Mouse (Mus musculus) E14TG2a.4 (cell line): ENCODE measurements around the gene Actn4.
A peak's percentile ranks its signal among the peaks of the same experiment; 100 is the strongest.

Experiments
- H3K27me3 ChIP-seq: 2 replicates; pipeline ENCODE4 v1.6.1; 2014; ENCODE audit warnings: low read length, control low read depth; ENCODE audit not compliant: insufficient read depth
- H3K36me3 ChIP-seq: 2 replicates; pipeline ENCODE4 v1.6.1; 2014; ENCODE audit warnings: low read length, control low read depth; ENCODE audit not compliant: insufficient read depth
- H3K4me1 ChIP-seq: replicated peaks from 2 replicates; pipeline ENCODE4 v1.6.1; 2014; ENCODE audit warnings: low read depth, low read length, control low read depth
- H3K4me3 ChIP-seq: replicated peaks from 2 replicates; pipeline ENCODE4 v1.5.1; 2014; ENCODE audit warnings: mild to moderate bottlenecking, low read length
- H3K9me3 ChIP-seq: 2 replicates; pipeline ENCODE4 v1.6.1; 2014; ENCODE audit warnings: low read length, control low read depth
- CTCF ChIP-seq: conservative IDR thresholded peaks from 2 replicates; pipeline ENCODE4 v1.5.1; 2014; ENCODE audit warnings: low read length
- NANOG ChIP-seq: IDR thresholded peaks from 2 replicates; pipeline ENCODE4 v1.6.1; 2014; ENCODE audit warnings: borderline replicate concordance, low read length, mixed read lengths
- POU5F1 ChIP-seq: IDR thresholded peaks from 2 replicates; pipeline ENCODE4 v1.6.1; 2014; ENCODE audit warnings: low read length, borderline replicate concordance

Actn4 gene

GRCm38 (mm10) chr7:28966181-28966580, 4.0 kb upstream of the Actn4 start:
- no peaks in the 10 kb centered on the region for H3K27me3 ChIP-seq
- H3K9me3 ChIP-seq: no peaks in the 10 kb centered on the region
- peak overlapping the region; percentile 52 for H3K4me3 ChIP-seq
- TF ChIP-seq CTCF: no peak
- TF ChIP-seq NANOG: no peak
- no peak for TF ChIP-seq POU5F1
- H3K4me1 ChIP-seq: peaks cover 82% of the 10 kb centered on the region
- peaks cover 24% of the 10 kb centered on the region for H3K36me3 ChIP-seq

- Histone ChIP-seq H3K36me3 (peaks cover 20% of the 10 kb centered on the region), H3K9me3 (no peaks in the 10 kb centered on the region), H3K27me3 (no peaks in the 10 kb centered on the region), H3K4me1 (peaks cover 82% of the 10 kb centered on the region), H3K4me3 (peak overlapping the region; percentile 26; the same call in 1 of the 2 replicates)
- TF ChIP-seq NANOG: no peak
- no peak for TF ChIP-seq CTCF
- no peak for TF ChIP-seq POU5F1
Observed at GRCm38 (mm10) chr7:28965346-28965840, 3.3 kb upstream of the Actn4 start.

GRCm38 (mm10) chr7:28963399-28963923, 1.3 kb upstream of the Actn4 start:
- Histone ChIP-seq H3K4me1 (peaks cover 82% of the 10 kb centered on the region), H3K36me3 (peaks cover 21% of the 10 kb centered on the region), H3K27me3 (no peaks in the 10 kb centered on the region), H3K4me3 (peak overlapping the region; percentile 65), H3K9me3 (no peaks in the 10 kb centered on the region)
- TF ChIP-seq POU5F1 (0 out of 2 replicates have a peak, but pooled peaks have one; percentile 45), NANOG (peak; percentile 99), CTCF (no peak)

- TF ChIP-seq NANOG (no peak), CTCF (no peak), POU5F1 (no peak)
- H3K36me3 ChIP-seq: peaks cover 37% of the 10 kb centered on the region
- H3K4me1 ChIP-seq: peaks cover 84% of the 10 kb centered on the region
- no peaks in the 10 kb centered on the region for H3K9me3 ChIP-seq
- H3K27me3 ChIP-seq: no peaks in the 10 kb centered on the region
- H3K4me3 ChIP-seq: peak overlapping the region; percentile 100
Observed at GRCm38 (mm10) chr7:28961584-28961926, 585 bp downstream of the Actn4 start.

- TF ChIP-seq POU5F1 (no peak), NANOG (no peak), CTCF (no peak)
- Histone ChIP-seq H3K36me3 (peaks cover 47% of the 10 kb centered on the region), H3K4me1 (peaks cover 85% of the 10 kb centered on the region), H3K27me3 (no peaks in the 10 kb centered on the region), H3K4me3 (peak overlapping the region; percentile 100), H3K9me3 (no peaks in the 10 kb centered on the region)
Observed at GRCm38 (mm10) chr7:28960354-28961046, 1.6 kb downstream of the Actn4 start.

GRCm38 (mm10) chr7:28959505-28960045, 2.6 kb downstream of the Actn4 start:
- no peaks in the 10 kb centered on the region for H3K27me3 ChIP-seq
- peaks cover 57% of the 10 kb centered on the region for H3K36me3 ChIP-seq
- no peak for TF ChIP-seq POU5F1
- TF ChIP-seq NANOG: no peak
- TF ChIP-seq CTCF: no peak
- peak overlapping the region; percentile 100 for H3K4me3 ChIP-seq
- peaks cover 86% of the 10 kb centered on the region for H3K4me1 ChIP-seq
- no peaks in the 10 kb centered on the region for H3K9me3 ChIP-seq

GRCm38 (mm10) chr7:28958770-28959169, 3.4 kb downstream of the Actn4 start:
- peaks cover 63% of the 10 kb centered on the region for H3K36me3 ChIP-seq
- H3K27me3 ChIP-seq: no peaks in the 10 kb centered on the region
- H3K4me1 ChIP-seq: peaks cover 89% of the 10 kb centered on the region
- H3K9me3 ChIP-seq: no peaks in the 10 kb centered on the region
- 0 out of 2 replicates have a peak, but pooled peaks have one; percentile 33 for TF ChIP-seq NANOG
- TF ChIP-seq CTCF: no peak
- H3K4me3 ChIP-seq: peak overlapping the region; percentile 100

GRCm38 (mm10) chr7:28957997-28958725, 4.0 kb downstream of the Actn4 start:
- peak overlapping the region; percentile 100; the same call in 1 of the 2 replicates for H3K4me3 ChIP-seq
- no peaks in the 10 kb centered on the region for H3K9me3 ChIP-seq
- TF ChIP-seq NANOG (no peak), CTCF (no peak), POU5F1 (no peak)
- peaks cover 68% of the 10 kb centered on the region for H3K36me3 ChIP-seq
- peaks cover 89% of the 10 kb centered on the region for H3K4me1 ChIP-seq
- H3K27me3 ChIP-seq: no peaks in the 10 kb centered on the region
